Mouse (Mus musculus): ENCODE results near the gene Ptk7.

- TF ChIP-seq CTCF (IDR thresholded peaks at IDR 0.05; ENCODE audit: control insufficient read depth, insufficient read depth, low read length) (no peak), POLR2A (IDR thresholded peaks at IDR 0.05; ENCODE audit: borderline replicate concordance, control insufficient read depth, low read depth, low read length) (no peak)
These were observed 79.7 kb downstream of the Ptk7 start for GRCm38 (mm10) chr17:46549642-46550041.
